Mouse (Mus musculus) spleen, postnatal 10 days (tissue): ENCODE data around the gene Gbf1.

Experiments
- DNase-seq, 2 experiments: peaks; one replicate each; pipeline ENCODE4 v3.0.0; 2021 to 2022; ENCODE audit warnings: low spot score in 2 of 2

Gene Gbf1

GRCm38 (mm10) chr19:46300294-46301045, 148.2 kb downstream of the Gbf1 start:
- DNase-seq = peak in 1 of 2 experiments; percentile 9

GRCm38 (mm10) chr19:46302551-46302950, 150.2 kb downstream of the Gbf1 start:
- no peak for DNase-seq

- DNase-seq = peak; percentile 4 to 16
Measured at GRCm38 (mm10) chr19:46303251-46304215, 151.2 kb downstream of the Gbf1 start.

GRCm38 (mm10) chr19:46304216-46304841, 152.0 kb downstream of the Gbf1 start, which contains the start of gene Nfkb2:
Gene Nfkb2, plus strand, starts transcription at chr19:46304320.
- peak; percentile 90 to 92 for DNase-seq

- no peak for DNase-seq
Measured at GRCm38 (mm10) chr19:46304908-46305333, 152.6 kb downstream of the Gbf1 start.

- DNase-seq = peak; percentile 88 to 93
Measured at GRCm38 (mm10) chr19:46305432-46306267, 153.3 kb downstream of the Gbf1 start.

GRCm38 (mm10) chr19:46306268-46306610, 153.9 kb downstream of the Gbf1 start:
- DNase-seq = peak in 1 of 2 experiments; percentile 21

- peak; percentile 5 to 17 for DNase-seq
Measured at GRCm38 (mm10) chr19:46306751-46307289, 154.5 kb downstream of the Gbf1 start.

GRCm38 (mm10) chr19:46307781-46308180, 155.5 kb downstream of the Gbf1 start:
- peak in 1 of 2 experiments; percentile 19 for DNase-seq

- peak; percentile 18 to 25 for DNase-seq
Measured at GRCm38 (mm10) chr19:46308303-46308702, 156.0 kb downstream of the Gbf1 start.

- peak; percentile 85 to 94 for DNase-seq
Measured at GRCm38 (mm10) chr19:46308706-46309435, 156.6 kb downstream of the Gbf1 start.

GRCm38 (mm10) chr19:46309651-46310305, 157.5 kb downstream of the Gbf1 start:
- DNase-seq = peak; percentile 12 to 34

- DNase-seq = peak; percentile 9 to 16
Measured at GRCm38 (mm10) chr19:46310312-46310865, 158.1 kb downstream of the Gbf1 start.

- peak in 1 of 2 experiments; percentile 17 for DNase-seq
Measured at GRCm38 (mm10) chr19:46311341-46311740, 159.0 kb downstream of the Gbf1 start.

- DNase-seq = peak; percentile 11 to 18
Measured at GRCm38 (mm10) chr19:46312566-46312965, 160.3 kb downstream of the Gbf1 start.

- peak; percentile 11 to 22 for DNase-seq
Measured at GRCm38 (mm10) chr19:46313116-46313515, 160.8 kb downstream of the Gbf1 start.

- DNase-seq = peak; percentile 19 to 23
Measured at GRCm38 (mm10) chr19:46313591-46313990, 161.3 kb downstream of the Gbf1 start.

- peak; percentile 67 to 71 for DNase-seq
Measured at GRCm38 (mm10) chr19:46314151-46314601, 161.9 kb downstream of the Gbf1 start.
